Mouse (Mus musculus): ENCODE data around the gene Pim1. TPM values are rescaled to one million over a fixed set of nuclear protein-coding genes. Genes with fewer than 3 reads are reported as not detected.
"Not testable (repeated sequence)": the region's sequence is repeated elsewhere in the genome, so short reads cannot be mapped to it uniquely, and the experiment has no call there.

Gene Pim1
- total RNA-seq (2018; cell fraction: chromatin; rRNA removed) = 1,000 to 10,000 TPM in 6 of 26 experiments, 100 to 1,000 TPM in 19, 10 to 100 TPM in 1; 95.1 to 1,355 (median 578) TPM
- 1,000 to 10,000 TPM in 3 of 26 experiments, 100 to 1,000 TPM in 21, 10 to 100 TPM in 2; 64.1 to 1,333 (median 331) TPM for total RNA-seq (2018; cell fraction: cytosol; rRNA removed)
- total RNA-seq (2018; cell fraction: nucleus; rRNA removed) = 1,000 to 10,000 TPM in 10 of 26 experiments, 100 to 1,000 TPM in 15, 10 to 100 TPM in 1; 94.8 to 1,462 (median 879) TPM
- polyA plus RNA-seq (2018) = 30.0 to 53.7 TPM (median 48.6 TPM) in 3 replicates

DNA sequence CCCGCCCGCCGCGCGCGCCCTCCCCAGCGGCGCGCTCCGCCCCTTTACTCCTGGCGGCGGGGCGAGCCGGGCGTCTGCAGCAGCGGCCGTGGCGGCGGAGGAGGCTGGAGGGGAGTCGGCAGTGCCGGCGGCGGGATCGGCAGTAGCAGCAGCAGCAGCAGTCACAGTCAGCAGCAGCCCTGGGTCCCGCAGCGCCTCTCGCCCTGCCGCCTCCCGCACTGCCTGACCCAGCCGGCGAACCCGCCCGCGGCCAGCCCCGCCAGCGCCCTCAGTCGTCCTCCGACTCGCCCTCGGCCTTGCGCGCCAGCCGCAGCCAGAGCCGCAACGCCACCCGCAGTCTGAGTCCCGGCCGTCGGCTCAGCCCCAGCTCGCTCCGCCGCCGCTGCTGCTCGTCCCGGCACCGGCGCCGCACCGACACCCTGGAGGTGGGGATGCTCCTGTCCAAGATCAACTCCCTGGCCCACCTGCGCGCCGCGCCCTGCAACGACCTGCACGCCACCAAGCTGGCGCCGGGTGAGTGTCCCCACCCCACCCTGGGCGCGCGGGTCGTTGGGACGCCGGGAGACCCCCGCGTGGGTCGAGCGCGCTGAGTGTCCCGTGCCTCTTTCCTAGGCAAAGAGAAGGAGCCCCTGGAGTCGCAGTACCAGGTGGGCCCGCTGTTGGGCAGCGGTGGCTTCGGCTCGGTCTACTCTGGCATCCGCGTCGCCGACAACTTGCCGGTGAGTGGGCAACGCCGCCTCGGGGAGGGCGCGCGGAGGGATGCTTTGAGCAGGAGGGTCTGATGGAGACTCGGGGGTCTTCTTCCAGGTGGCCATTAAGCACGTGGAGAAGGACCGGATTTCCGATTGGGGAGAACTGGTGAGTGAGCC, at the start of gene Pim1:
TSS of gene Pim1 (plus strand) at position 41 of the 869 bp plus-strand sequence.
- H3K36me3 ChIP-seq (ENCODE audit: inconsistent target) = peaks cover 13% of the 10 kb centered on the region; the same call in 1 of the 2 replicates
- H3K4me3 ChIP-seq (ENCODE audit: inconsistent target) = peak within 1 kb of the TSS; percentile 79
- peaks cover 46% of the 10 kb centered on the region for H3K79me2 ChIP-seq (ENCODE audit: inconsistent target)
- WGBS (ENCODE audit: missing documents) = under 1% methylated on average over 67 of the region's 99 CpGs
- peak within 1 kb of the TSS; percentile 97 for H3K27ac ChIP-seq

GRCm38 (mm10) chr17:29441562-29441961, 49.0 kb upstream of the Pim1 start:
- Histone ChIP-seq H3K27ac (peak overlapping the region; percentile 54), H3K79me2 (ENCODE audit: inconsistent target) (no peaks in the 10 kb centered on the region), H3K36me3 (ENCODE audit: inconsistent target) (no peaks in the 10 kb centered on the region), H3K4me3 (ENCODE audit: inconsistent target) (no peak overlapping the region)
- WGBS (ENCODE audit: missing documents) = 68% methylated on average over 4 of the region's 4 CpGs

DNA sequence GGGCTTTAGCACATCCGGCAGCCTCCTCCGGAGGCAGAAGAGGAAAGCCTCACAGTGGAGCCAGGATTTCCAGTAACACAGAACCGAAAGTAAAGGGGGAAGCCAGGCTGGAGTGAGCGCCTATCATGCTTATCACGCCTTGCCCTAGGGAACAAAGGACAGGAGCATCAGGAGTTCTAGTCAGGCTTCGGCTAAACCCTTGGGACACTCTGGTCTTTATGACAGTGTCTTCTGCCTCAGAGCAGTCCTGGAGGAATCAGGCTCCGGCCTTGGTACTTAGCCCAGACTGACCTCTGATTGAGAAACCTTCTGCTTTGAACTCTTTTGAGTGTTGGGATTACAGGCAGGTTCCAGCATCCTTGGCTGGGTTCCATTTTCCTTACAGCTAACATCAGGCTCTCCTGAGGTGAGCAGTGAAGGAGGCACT, 48.4 kb upstream of the Pim1 start:
- Histone ChIP-seq H3K79me2 (ENCODE audit: inconsistent target) (no peaks in the 10 kb centered on the region), H3K36me3 (ENCODE audit: inconsistent target) (no peaks in the 10 kb centered on the region), H3K27ac (peak overlapping the region; percentile 54), H3K4me3 (ENCODE audit: inconsistent target) (no peak overlapping the region)
- WGBS (ENCODE audit: missing documents) = 38% methylated on average over 7 of the region's 7 CpGs

- no peak overlapping the region for H3K4me3 ChIP-seq (ENCODE audit: inconsistent target)
- no peaks in the 10 kb centered on the region for H3K79me2 ChIP-seq (ENCODE audit: inconsistent target)
- H3K27ac ChIP-seq = no peak overlapping the region
- 93% methylated on average over 4 of the region's 4 CpGs for WGBS (ENCODE audit: missing documents)
- no peaks in the 10 kb centered on the region for H3K36me3 ChIP-seq (ENCODE audit: inconsistent target)
Measured at GRCm38 (mm10) chr17:29443724-29444123, 46.8 kb upstream of the Pim1 start.

- H3K27ac ChIP-seq = no peak overlapping the region
- no peaks in the 10 kb centered on the region for H3K79me2 ChIP-seq (ENCODE audit: inconsistent target)
- no peaks in the 10 kb centered on the region for H3K36me3 ChIP-seq (ENCODE audit: inconsistent target)
- H3K4me3 ChIP-seq (ENCODE audit: inconsistent target) = no peak overlapping the region
- 93% methylated on average over 8 of the region's 8 CpGs for WGBS (ENCODE audit: missing documents)
Measured at GRCm38 (mm10) chr17:29445072-29445471, 45.5 kb upstream of the Pim1 start.

- H3K79me2 ChIP-seq (ENCODE audit: inconsistent target) = no peaks in the 10 kb centered on the region
- no peak overlapping the region for H3K4me3 ChIP-seq (ENCODE audit: inconsistent target)
- H3K36me3 ChIP-seq (ENCODE audit: inconsistent target) = no peaks in the 10 kb centered on the region
- WGBS (ENCODE audit: missing documents) = 82% methylated on average over 3 of the region's 3 CpGs
- no peak overlapping the region for H3K27ac ChIP-seq
Measured at GRCm38 (mm10) chr17:29447323-29447722, 43.2 kb upstream of the Pim1 start.

DNA sequence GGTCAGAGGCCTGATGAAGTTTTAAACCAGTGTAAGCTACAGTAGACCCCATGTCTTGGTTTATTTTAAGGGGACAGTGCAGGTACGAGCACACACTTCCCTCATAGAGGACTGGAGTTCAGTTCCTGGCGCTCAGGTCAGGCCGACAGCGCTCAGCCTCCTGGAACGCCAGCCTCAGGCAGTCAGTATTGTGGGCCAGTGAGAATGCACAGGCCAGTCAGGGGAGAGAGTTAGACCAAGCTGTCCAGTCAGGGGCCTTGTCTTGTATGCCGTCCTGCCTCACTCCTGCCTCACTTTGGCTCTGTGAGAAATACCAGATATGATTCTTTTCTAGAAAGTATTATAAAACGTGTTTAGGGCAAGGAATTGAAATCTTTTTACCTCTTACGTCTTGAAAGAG, 42.5 kb upstream of the Pim1 start:
- no peaks in the 10 kb centered on the region for H3K79me2 ChIP-seq (ENCODE audit: inconsistent target)
- no peak overlapping the region for H3K27ac ChIP-seq
- no peaks in the 10 kb centered on the region for H3K36me3 ChIP-seq (ENCODE audit: inconsistent target)
- 95% methylated on average over 8 of the region's 8 CpGs for WGBS (ENCODE audit: missing documents)
- H3K4me3 ChIP-seq (ENCODE audit: inconsistent target) = no peak overlapping the region

DNA sequence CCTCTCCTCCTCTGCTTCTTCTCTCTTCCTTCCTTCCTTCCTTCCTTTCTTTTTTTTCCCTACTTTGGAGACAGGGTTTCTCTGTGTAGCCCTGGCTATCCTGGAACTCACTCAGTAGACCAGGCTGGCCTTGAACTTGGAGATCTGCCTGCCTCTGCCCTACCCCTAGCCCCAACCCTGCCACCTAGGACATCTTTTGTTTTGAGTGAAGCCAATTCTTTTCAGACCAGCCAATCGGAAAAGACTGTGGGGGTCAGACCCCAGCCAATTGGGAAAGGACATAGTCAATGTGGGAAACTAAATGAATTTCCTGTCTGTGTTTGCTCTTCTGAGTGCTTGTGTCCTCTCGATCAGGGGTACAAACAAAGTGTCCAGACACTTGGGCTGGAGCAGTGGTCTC, 42.0 kb upstream of the Pim1 start:
- no peaks in the 10 kb centered on the region for H3K79me2 ChIP-seq (ENCODE audit: inconsistent target)
- no peak overlapping the region for H3K27ac ChIP-seq
- no peak overlapping the region for H3K4me3 ChIP-seq (ENCODE audit: inconsistent target)
- no peaks in the 10 kb centered on the region for H3K36me3 ChIP-seq (ENCODE audit: inconsistent target)
- 83% methylated on average over 2 of the region's 2 CpGs for WGBS (ENCODE audit: missing documents)

- H3K4me3 ChIP-seq (ENCODE audit: inconsistent target) = no peak overlapping the region
- H3K36me3 ChIP-seq (ENCODE audit: inconsistent target) = no peaks in the 10 kb centered on the region
- 91% methylated on average over 29 of the region's 34 CpGs for WGBS (ENCODE audit: missing documents)
- H3K27ac ChIP-seq = no peak overlapping the region
- no peaks in the 10 kb centered on the region for H3K79me2 ChIP-seq (ENCODE audit: inconsistent target)
Measured at GRCm38 (mm10) chr17:29450899-29451840, 39.4 kb upstream of the Pim1 start.

- WGBS (ENCODE audit: missing documents) = 91% methylated on average over 8 of the region's 8 CpGs
- no peak overlapping the region for H3K4me3 ChIP-seq (ENCODE audit: inconsistent target)
- H3K36me3 ChIP-seq (ENCODE audit: inconsistent target) = no peaks in the 10 kb centered on the region
- no peak overlapping the region for H3K27ac ChIP-seq
- no peaks in the 10 kb centered on the region for H3K79me2 ChIP-seq (ENCODE audit: inconsistent target)
Measured at GRCm38 (mm10) chr17:29451841-29452210, 38.7 kb upstream of the Pim1 start.

DNA sequence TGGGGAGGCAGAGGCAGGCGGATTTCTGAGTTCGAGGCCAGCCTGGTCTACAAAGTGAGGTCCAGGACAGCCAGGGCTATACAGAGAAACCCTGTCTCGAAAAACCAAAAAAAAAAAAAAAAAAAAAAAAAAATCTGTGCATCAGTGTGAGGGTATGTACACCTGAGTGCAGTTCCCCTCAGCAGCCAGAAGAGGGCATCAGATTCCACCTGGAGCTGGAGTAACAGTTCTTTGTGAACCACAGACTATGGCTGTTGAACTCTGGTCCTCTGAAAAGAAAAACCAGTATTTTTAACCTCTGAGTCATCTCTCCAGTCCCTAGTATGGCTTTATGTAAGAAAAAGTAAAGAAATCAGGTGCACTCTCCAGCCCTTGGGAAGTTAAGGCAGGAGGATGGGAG, 36.4 kb upstream of the Pim1 start:
- no CpG with 5 or more reads among the region's 3 CpGs for whole genome bisulfite sequencing (ENCODE audit: missing documents)

DNA sequence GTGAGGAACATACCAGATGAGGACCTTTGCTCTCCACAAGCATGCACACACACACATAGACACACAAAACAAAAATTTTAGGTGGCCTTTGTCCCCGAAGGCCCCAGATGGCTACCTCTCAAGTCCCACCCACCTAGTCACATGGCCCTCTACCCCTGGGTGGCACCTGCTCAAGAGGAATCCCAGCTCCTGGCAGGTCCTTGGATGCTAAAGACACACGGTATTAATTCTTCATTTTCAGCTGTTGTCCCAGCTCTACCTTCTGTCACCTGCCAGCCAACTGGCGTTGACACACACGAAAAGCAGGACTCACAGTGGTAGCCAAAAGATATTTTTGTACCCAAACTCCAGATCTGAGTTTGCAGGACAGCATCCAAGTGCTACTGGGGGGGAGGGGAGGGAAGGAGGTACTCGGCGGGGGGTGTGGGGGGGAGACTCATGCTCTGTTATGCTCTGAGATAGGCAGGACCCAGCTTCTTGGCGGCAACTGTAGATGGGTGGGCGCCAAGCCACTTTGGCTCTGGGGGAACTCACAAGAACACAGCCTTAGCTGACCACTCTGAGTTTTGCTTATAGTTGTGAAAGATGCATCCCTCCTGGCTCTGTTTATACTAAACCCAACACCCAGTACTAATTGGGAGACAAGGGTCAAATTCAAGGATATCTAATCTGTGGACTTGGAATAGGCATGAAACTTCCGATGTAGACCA, 35.0 kb upstream of the Pim1 start:
- WGBS (ENCODE audit: missing documents) = 97% methylated on average over 9 of the region's 9 CpGs
- H3K36me3 ChIP-seq (ENCODE audit: inconsistent target) = no peaks in the 10 kb centered on the region
- H3K79me2 ChIP-seq (ENCODE audit: inconsistent target) = no peaks in the 10 kb centered on the region
- H3K4me3 ChIP-seq (ENCODE audit: inconsistent target) = no peak overlapping the region
- no peak overlapping the region for H3K27ac ChIP-seq

More for the DNA sequence above, 36.4 kb upstream of the Pim1 start:
- H3K36me3 ChIP-seq (ENCODE audit: inconsistent target); H3K79me2 ChIP-seq (ENCODE audit: inconsistent target); H3K27ac ChIP-seq; H3K4me3 ChIP-seq (ENCODE audit: inconsistent target): not testable (repeated sequence)

DNA sequence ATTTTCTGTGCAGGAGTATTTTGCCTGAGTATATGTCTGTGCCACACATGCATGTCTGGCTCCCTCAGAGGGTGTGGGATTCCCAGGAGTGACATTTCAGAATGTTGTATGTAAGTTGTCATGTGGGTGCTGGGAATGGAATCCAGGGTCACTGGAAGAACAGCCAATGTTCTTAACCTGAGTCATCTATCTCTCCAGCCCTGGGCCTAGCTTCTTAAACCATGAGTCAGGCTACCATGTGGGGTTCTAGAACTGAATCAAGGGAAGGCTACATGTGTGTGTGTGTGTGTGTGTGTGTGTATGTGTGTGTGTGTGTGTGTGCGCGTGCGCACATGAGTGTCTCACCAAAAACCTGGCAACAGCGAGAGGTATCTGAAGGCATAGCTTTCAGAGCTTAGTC, 34.1 kb upstream of the Pim1 start:
- Histone ChIP-seq H3K36me3 (ENCODE audit: inconsistent target) (no peaks in the 10 kb centered on the region), H3K79me2 (ENCODE audit: inconsistent target) (no peaks in the 10 kb centered on the region), H3K4me3 (ENCODE audit: inconsistent target) (no peak overlapping the region), H3K27ac (no peak overlapping the region)
- WGBS (ENCODE audit: missing documents) = 80% methylated on average over 1 of the region's 4 CpGs

- 96% methylated on average over 2 of the region's 2 CpGs for WGBS (ENCODE audit: missing documents)
- Histone ChIP-seq H3K79me2 (ENCODE audit: inconsistent target) (no peaks in the 10 kb centered on the region), H3K4me3 (ENCODE audit: inconsistent target) (no peak overlapping the region), H3K27ac (no peak overlapping the region), H3K36me3 (ENCODE audit: inconsistent target) (no peaks in the 10 kb centered on the region)
Measured at GRCm38 (mm10) chr17:29456926-29457325, 33.6 kb upstream of the Pim1 start.
